Mouse (Mus musculus) lung, postnatal 10 days (tissue): ENCODE results near the gene Purb.

Experiments used
- DNase-seq: peaks from one replicate; pipeline ENCODE4 v3.0.0; 2021

Gene Purb

GRCm38 (mm10) chr11:6475867-6476484, at the start of gene Purb:
Purb (minus strand) TSS chr11:6475917.
- DNase-seq, result peak; percentile 93

GRCm38 (mm10) chr11:6525241-6525640, 49.5 kb upstream of the Purb start:
- DNase-seq, result no peak

GRCm38 (mm10) chr11:6524880-6525238, 49.1 kb upstream of the Purb start:
- no peak for DNase-seq

GRCm38 (mm10) chr11:6524165-6524879, 48.6 kb upstream of the Purb start:
- no peak for DNase-seq

GRCm38 (mm10) chr11:6523662-6524088, 48.0 kb upstream of the Purb start:
- no peak for DNase-seq

- DNase-seq, result no peak
Observed at GRCm38 (mm10) chr11:6522782-6523525, 47.2 kb upstream of the Purb start.

- DNase-seq, result peak; percentile 38
Observed at GRCm38 (mm10) chr11:6520507-6521173, 44.9 kb upstream of the Purb start, which contains the start of gene Myo1g. Myo1g (minus strand) TSS chr11:6520965.

GRCm38 (mm10) chr11:6519491-6520033, 43.8 kb upstream of the Purb start:
- no peak for DNase-seq

- no peak for DNase-seq
Observed at GRCm38 (mm10) chr11:6514837-6515236, 39.1 kb upstream of the Purb start.

GRCm38 (mm10) chr11:6508269-6508876, 32.7 kb upstream of the Purb start:
- DNase-seq, result no peak

- no peak for DNase-seq
Observed at GRCm38 (mm10) chr11:6506516-6506915, 30.8 kb upstream of the Purb start.

GRCm38 (mm10) chr11:6504689-6505088, 29.0 kb upstream of the Purb start:
- DNase-seq, result peak; percentile 18

- DNase-seq, result no peak
Observed at GRCm38 (mm10) chr11:6504226-6504625, 28.5 kb upstream of the Purb start.

GRCm38 (mm10) chr11:6502506-6502905, 26.8 kb upstream of the Purb start:
- no peak for DNase-seq

- no peak for DNase-seq
Observed at GRCm38 (mm10) chr11:6497311-6497948, 21.7 kb upstream of the Purb start.

- peak; percentile 65 for DNase-seq
Observed at GRCm38 (mm10) chr11:6489691-6490503, 14.2 kb upstream of the Purb start.

GRCm38 (mm10) chr11:6489257-6489656, 13.5 kb upstream of the Purb start:
- DNase-seq, result no peak

- no peak for DNase-seq
Observed at GRCm38 (mm10) chr11:6488041-6488684, 12.4 kb upstream of the Purb start.

GRCm38 (mm10) chr11:6487496-6487895, 11.8 kb upstream of the Purb start:
- DNase-seq, result peak; percentile 13

GRCm38 (mm10) chr11:6486916-6487315, 11.2 kb upstream of the Purb start:
- no peak for DNase-seq
